Mouse (Mus musculus) ES-E14 (cell line): ENCODE data around the gene Arnt2. TPM values are rescaled to one million over a fixed set of nuclear protein-coding genes. Genes with fewer than 3 reads are reported as not detected.

ENCODE experiments used
- DNase-seq: peaks from one replicate; pipeline ENCODE4 v3.0.0-alpha.2; 2013; ENCODE audit warnings: low read depth, low spot score
- H3K27ac ChIP-seq: 2 replicates; pipeline ENCODE4 v1.5.1; 2012; ENCODE audit warnings: low read depth, mild to moderate bottlenecking, low read length, moderate library complexity, mixed read lengths; ENCODE audit not compliant: poor library complexity, insufficient read depth, severe bottlenecking
- H3K36me3 ChIP-seq: 2 replicates; pipeline ENCODE4 v1.6.1; 2012; ENCODE audit warnings: mild to moderate bottlenecking, low read length, moderate library complexity, mixed read lengths; ENCODE audit not compliant: control insufficient read depth, poor library complexity, insufficient read depth, severe bottlenecking
- H3K4me1 ChIP-seq, 2 experiments: fragments of 150-350 bp in 1 of 2; sonication (generic) in 1 of 2; 2 replicates each; pipeline ENCODE4 v1.6.1; 2012; ENCODE audit warnings: low read length in 2 of 2, mild to moderate bottlenecking in 1 of 2, mixed read lengths in 1 of 2; ENCODE audit not compliant: control insufficient read depth in 2 of 2, insufficient read depth in 2 of 2, poor library complexity in 1 of 2
- H3K4me3 ChIP-seq, 2 experiments: fragments of 150-350 bp in 1 of 2; sonication (generic) in 1 of 2; 2 replicates each; pipeline ENCODE4 v1.5.1; 2012; ENCODE audit warnings: low read length in 2 of 2, low read depth in 1 of 2, mild to moderate bottlenecking in 1 of 2, mixed read lengths in 1 of 2; ENCODE audit not compliant: insufficient read depth in 1 of 2, poor library complexity in 1 of 2, severe bottlenecking in 1 of 2
- H3K9ac ChIP-seq: 2 replicates; pipeline ENCODE4 v1.6.1; 2012; ENCODE audit warnings: low read depth, mild to moderate bottlenecking, low read length, mixed read lengths; ENCODE audit not compliant: poor library complexity, insufficient read depth, severe bottlenecking
- H3K9me3 ChIP-seq: fragments of 150-350 bp; sonication (generic); 2 replicates; pipeline ENCODE4 v1.6.1; 2012; ENCODE audit warnings: low read depth, mild to moderate bottlenecking, low read length; ENCODE audit not compliant: control insufficient read depth, insufficient read depth
- CHD2 ChIP-seq: IDR thresholded peaks from 2 replicates; pipeline ENCODE4 v1.6.1; 2014; ENCODE audit warnings: mild to moderate bottlenecking, low read depth, low read length, inconsistent platforms
- HCFC1 ChIP-seq: IDR thresholded peaks from 2 replicates; pipeline ENCODE4 v1.6.1; 2012; ENCODE audit warnings: low read length, inconsistent platforms, borderline replicate concordance; ENCODE audit not compliant: insufficient read depth
- MAFK ChIP-seq: IDR thresholded peaks from 2 replicates; pipeline ENCODE4 v1.6.1; 2014; ENCODE audit warnings: mild to moderate bottlenecking, low read depth, low read length, inconsistent platforms; ENCODE audit not compliant: insufficient read depth
- ZC3H11A ChIP-seq: IDR thresholded peaks from 2 replicates; pipeline ENCODE4 v1.6.1; 2012; ENCODE audit warnings: low read depth, mild to moderate bottlenecking, inconsistent platforms, low read length, borderline replicate concordance
- ZNF384 ChIP-seq: IDR thresholded peaks from 2 replicates; pipeline ENCODE4 v1.6.1; 2012; ENCODE audit warnings: low read depth, low read length, inconsistent platforms
- in situ Hi-C, 2 experiments: fragments of 600-800 bp; cut with MboI; formaldehyde crosslinking; loops; one replicate each; pipeline ENCODE4 v1.15.1; 2025; ENCODE audit warnings: low sequenced_read_pairs in 2 of 2, inconsistent platforms in 1 of 2; ENCODE audit not compliant: unreplicated experiment in 2 of 2
- total RNA-seq: library from RNA; depleted of rRNA; stranded (reverse); fragments of 300-350 nt; gene quantifications from 2 replicates; pipeline ENCODE4 v1.2.3, GENCODE M21; 2012

Gene Arnt2
- total RNA-seq, 1 experiment = 2.8 TPM

GRCm38 (mm10) chr7:84350529-84350928, 59.4 kb downstream of the Arnt2 start:
- H3K27ac ChIP-seq = no peak overlapping the region
- TF ChIP-seq CHD2 (no peak), MAFK (no peak), ZC3H11A (no peak), ZNF384 (no peak), HCFC1 (no peak)
- DNase-seq = no peak
- no peak overlapping the region for H3K4me3 ChIP-seq
- H3K4me1 ChIP-seq = no peaks in the 10 kb centered on the region
- H3K9ac ChIP-seq = no peak overlapping the region
- no peaks in the 10 kb centered on the region for H3K36me3 ChIP-seq
- no peaks in the 10 kb centered on the region for H3K9me3 ChIP-seq
- in situ Hi-C loops = no loop called here

- in situ Hi-C loops = no loop called here
- TF ChIP-seq ZC3H11A (no peak), HCFC1 (no peak), MAFK (no peak), ZNF384 (no peak), CHD2 (no peak)
- H3K9me3 ChIP-seq = no peaks in the 10 kb centered on the region
- DNase-seq = no peak
- no peaks in the 10 kb centered on the region for H3K4me1 ChIP-seq
- no peaks in the 10 kb centered on the region for H3K36me3 ChIP-seq
- no peak overlapping the region for H3K27ac ChIP-seq
- no peak overlapping the region for H3K4me3 ChIP-seq
- H3K9ac ChIP-seq = no peak overlapping the region
These were observed 60.0 kb downstream of the Arnt2 start for GRCm38 (mm10) chr7:84349976-84350375.

- no peaks in the 10 kb centered on the region for H3K9me3 ChIP-seq
- in situ Hi-C loops = no loop called here
- no peak overlapping the region for H3K27ac ChIP-seq
- H3K4me3 ChIP-seq = no peak overlapping the region
- H3K9ac ChIP-seq = no peak overlapping the region
- no peaks in the 10 kb centered on the region for H3K36me3 ChIP-seq
- no peak for DNase-seq
- TF ChIP-seq ZC3H11A (no peak), MAFK (no peak), ZNF384 (no peak), CHD2 (no peak), HCFC1 (no peak)
- no peaks in the 10 kb centered on the region for H3K4me1 ChIP-seq
These were observed 61.6 kb downstream of the Arnt2 start for GRCm38 (mm10) chr7:84348145-84348911.

GRCm38 (mm10) chr7:84343160-84343559, 66.8 kb downstream of the Arnt2 start:
- Histone ChIP-seq H3K36me3 (no peaks in the 10 kb centered on the region), H3K4me1 (no peaks in the 10 kb centered on the region), H3K9ac (no peak overlapping the region), H3K27ac (no peak overlapping the region), H3K9me3 (no peaks in the 10 kb centered on the region), H3K4me3 (no peak overlapping the region)
- peak; percentile 22 for DNase-seq
- TF ChIP-seq HCFC1 (no peak), ZNF384 (no peak), MAFK (no peak), ZC3H11A (no peak), CHD2 (no peak)
- in situ Hi-C loops = no loop called here
